Mouse (Mus musculus): Measurements from ENCODE around the gene Dhrs13. TPM values are rescaled to one million over a fixed set of nuclear protein-coding genes. Genes with fewer than 3 reads are reported as not detected.

Gene Dhrs13
- total RNA-seq, 1 experiment: 20.2 TPM

DNA sequence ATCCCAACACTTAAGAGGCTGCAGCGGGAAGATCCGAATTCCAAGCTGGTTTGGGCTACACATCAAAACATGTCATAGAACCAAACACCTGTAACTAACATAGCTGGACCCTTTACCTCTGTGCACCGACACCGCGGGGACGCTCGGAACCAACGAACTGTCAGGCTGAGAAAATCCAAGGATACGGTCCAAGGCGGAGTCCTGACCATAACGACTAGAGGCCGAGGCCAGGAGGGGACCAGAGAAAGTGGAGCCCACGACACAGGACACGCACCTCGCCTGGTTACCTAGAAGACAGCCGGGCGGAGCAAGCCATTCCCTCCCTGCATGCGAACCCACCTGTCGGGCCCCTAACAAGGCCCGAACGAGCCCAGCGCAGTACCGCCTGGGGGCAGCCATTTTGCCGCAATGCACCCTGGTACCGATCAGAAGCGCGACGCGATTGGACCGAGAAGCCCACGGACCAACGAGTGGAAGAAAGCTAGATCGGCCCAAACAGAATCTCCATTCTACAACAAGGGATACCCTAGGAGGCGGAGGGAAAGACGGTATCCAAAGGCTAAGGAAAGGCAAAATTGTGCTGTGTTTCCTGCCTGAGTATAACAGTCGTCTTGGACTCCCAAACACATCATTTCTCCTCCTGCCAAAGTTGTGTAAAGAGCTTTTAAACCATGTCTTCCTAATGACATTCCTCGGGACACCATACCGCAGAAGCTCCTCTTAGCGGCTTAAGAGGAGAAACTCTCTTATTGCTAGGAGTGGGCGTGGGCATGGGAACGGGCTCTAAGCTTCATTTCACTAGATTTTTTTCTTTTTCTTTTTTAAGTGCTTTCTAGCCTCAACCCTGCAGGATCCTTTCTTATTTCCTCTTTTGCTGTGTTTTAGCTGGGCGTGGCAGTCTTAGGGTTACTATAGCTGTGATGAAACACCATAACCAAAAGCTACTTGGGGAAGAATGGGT lies 48.2 kb downstream of the Dhrs13 start, which contains the start of gene Eral1:
Gene Eral1, minus strand, starts transcription at position 423 of the 961 bp plus-strand sequence.
- Histone ChIP-seq H3K36me3 (ENCODE audit: control insufficient read depth, insufficient read depth, low read length, poor library complexity, severe bottlenecking) (peaks cover 2% of the 10 kb centered on the region; the same call in 1 of the 2 replicates), H3K4me3 (ENCODE audit: insufficient read depth in 1 of 2, low read depth in 1 of 2, low read length in 2 of 2, poor library complexity in 1 of 2, severe bottlenecking in 1 of 2) (peak within 1 kb of the TSS; percentile 93 to 98), H3K4me1 (ENCODE audit: control insufficient read depth in 2 of 2, insufficient read depth in 2 of 2, low read length in 2 of 2, poor library complexity in 1 of 2) (peaks cover 0 to 3% of the 10 kb centered on the region in 2 experiments; a peak in 1 of 4 replicates), H3K27ac (ENCODE audit: insufficient read depth, low read depth, low read length, poor library complexity, severe bottlenecking) (peak within 1 kb of the TSS; percentile 43; the same call in 1 of the 2 replicates), H3K9me3 (ENCODE audit: control insufficient read depth, insufficient read depth, low read depth, low read length) (no peaks in the 10 kb centered on the region), H3K9ac (ENCODE audit: insufficient read depth, low read depth, low read length, poor library complexity, severe bottlenecking) (peak within 1 kb of the TSS; percentile 98)
- in situ Hi-C loops (cut with MboI; ENCODE audit: low sequenced_read_pairs in 2 of 2, unreplicated experiment in 2 of 2): no loop called here
- peak; percentile 76 for TF ChIP-seq HCFC1 (IDR thresholded peaks at IDR 0.05; ENCODE audit: borderline replicate concordance, insufficient read depth, low read length)
- no peak for TF ChIP-seq MAFK (IDR thresholded peaks at IDR 0.05; ENCODE audit: insufficient read depth, low read depth, low read length)
- DNase-seq (ENCODE audit: low read depth, low spot score): peak; percentile 79

DNA sequence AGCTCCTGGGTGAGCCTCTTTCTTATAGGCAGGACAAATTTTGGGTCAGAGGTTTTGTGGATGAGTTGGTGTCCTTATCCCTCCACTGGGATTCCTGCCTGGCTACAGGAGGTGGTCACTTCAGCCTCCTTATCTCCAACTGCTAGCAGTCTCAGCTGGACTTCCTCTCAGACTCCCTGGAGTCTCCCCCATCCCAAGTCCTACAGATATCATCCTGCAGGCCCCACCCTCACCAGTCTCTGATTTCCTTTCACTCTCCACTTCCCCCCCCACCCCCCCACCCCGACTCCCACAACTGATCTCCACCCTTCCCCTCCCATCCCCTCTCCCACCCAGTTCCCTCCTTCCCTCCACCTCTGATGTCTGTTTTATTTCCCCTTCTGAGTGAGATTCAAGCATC lies 51.5 kb downstream of the Dhrs13 start:
- Histone ChIP-seq H3K9ac (ENCODE audit: insufficient read depth, low read depth, low read length, poor library complexity, severe bottlenecking) (no peak overlapping the region), H3K4me1 (ENCODE audit: control insufficient read depth in 2 of 2, insufficient read depth in 2 of 2, low read length in 2 of 2, poor library complexity in 1 of 2) (peaks cover 0 to 3% of the 10 kb centered on the region in 2 experiments; a peak in 1 of 4 replicates), H3K9me3 (ENCODE audit: control insufficient read depth, insufficient read depth, low read depth, low read length) (no peaks in the 10 kb centered on the region), H3K27ac (ENCODE audit: insufficient read depth, low read depth, low read length, poor library complexity, severe bottlenecking) (no peak overlapping the region), H3K36me3 (ENCODE audit: control insufficient read depth, insufficient read depth, low read length, poor library complexity, severe bottlenecking) (no peaks in the 10 kb centered on the region), H3K4me3 (ENCODE audit: insufficient read depth in 1 of 2, low read depth in 1 of 2, low read length in 2 of 2, poor library complexity in 1 of 2, severe bottlenecking in 1 of 2) (no peak overlapping the region)
- in situ Hi-C loops (cut with MboI; ENCODE audit: low sequenced_read_pairs in 2 of 2, unreplicated experiment in 2 of 2): no loop called here
- TF ChIP-seq ZNF384 (IDR thresholded peaks at IDR 0.05; ENCODE audit: low read depth, low read length): no peak
- DNase-seq (ENCODE audit: low read depth, low spot score): no peak

DNA sequence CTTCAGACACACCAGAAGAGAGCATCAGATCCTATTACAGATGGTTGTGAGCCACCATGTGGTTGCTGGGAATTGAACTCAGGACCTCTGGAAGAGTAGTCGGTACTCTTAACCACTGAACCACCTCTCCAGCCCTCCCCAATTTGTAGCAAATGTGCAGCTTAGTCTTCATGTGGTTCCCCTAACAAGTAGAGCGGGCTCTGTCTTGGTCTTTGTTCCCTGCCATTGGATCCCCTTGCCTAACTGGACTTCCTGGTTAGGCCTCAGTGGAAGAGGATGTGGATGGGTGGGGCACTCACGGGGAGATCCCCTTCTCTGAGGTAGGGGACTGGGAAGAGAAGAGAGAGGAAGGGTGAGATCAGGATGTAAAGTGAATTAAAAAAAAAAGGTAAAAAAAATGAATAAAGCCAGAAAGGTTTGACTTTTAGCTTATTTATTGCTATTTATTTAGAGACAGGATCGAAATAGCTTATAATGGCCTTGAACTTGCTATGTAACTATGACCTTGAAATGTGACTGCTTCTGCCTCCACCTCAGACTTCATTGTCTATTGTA lies 54.9 kb downstream of the Dhrs13 start:
- no peak for DNase-seq (ENCODE audit: low read depth, low spot score)
- H3K27ac ChIP-seq (ENCODE audit: insufficient read depth, low read depth, low read length, poor library complexity, severe bottlenecking): no peak overlapping the region
- no peaks in the 10 kb centered on the region for H3K36me3 ChIP-seq (ENCODE audit: control insufficient read depth, insufficient read depth, low read length, poor library complexity, severe bottlenecking)
- peaks cover 0 to 3% of the 10 kb centered on the region in 2 experiments; a peak in 1 of 4 replicates for H3K4me1 ChIP-seq (ENCODE audit: control insufficient read depth in 2 of 2, insufficient read depth in 2 of 2, low read length in 2 of 2, poor library complexity in 1 of 2)
- no peaks in the 10 kb centered on the region for H3K9me3 ChIP-seq (ENCODE audit: control insufficient read depth, insufficient read depth, low read depth, low read length)
- no peak overlapping the region for H3K9ac ChIP-seq (ENCODE audit: insufficient read depth, low read depth, low read length, poor library complexity, severe bottlenecking)
- no peak overlapping the region for H3K4me3 ChIP-seq (ENCODE audit: insufficient read depth in 1 of 2, low read depth in 1 of 2, low read length in 2 of 2, poor library complexity in 1 of 2, severe bottlenecking in 1 of 2)
- TF ChIP-seq CHD2 (IDR thresholded peaks at IDR 0.05; ENCODE audit: low read depth, low read length): no peak
- TF ChIP-seq HCFC1 (IDR thresholded peaks at IDR 0.05; ENCODE audit: borderline replicate concordance, insufficient read depth, low read length): no peak
- TF ChIP-seq ZNF384 (IDR thresholded peaks at IDR 0.05; ENCODE audit: low read depth, low read length): no peak
- no peak for TF ChIP-seq ZC3H11A (IDR thresholded peaks at IDR 0.05; ENCODE audit: borderline replicate concordance, low read depth, low read length)
- in situ Hi-C loops (cut with MboI; ENCODE audit: low sequenced_read_pairs in 2 of 2, unreplicated experiment in 2 of 2): no loop called here

Other genes with a start within 250 kb of the Dhrs13 start
- gene Gm10277, start 244.5 kb upstream of the Dhrs13 start, total RNA-seq (2012; rRNA removed): 0.18 and 0.32 TPM in 2 replicates
- gene Pipox, start 138.2 kb upstream of the Dhrs13 start, total RNA-seq (2012; rRNA removed): 27.3 and 33.3 TPM in 2 replicates
- gene Sez6, start 101.5 kb upstream of the Dhrs13 start, total RNA-seq (2012; rRNA removed): 0.45 and 0.63 TPM in 2 replicates
- 38.4 and 42.0 TPM in 2 replicates for gene Phf12, start 49.5 kb upstream of the Dhrs13 start, total RNA-seq (2012; rRNA removed)
- gene Flot2, start 5.7 kb downstream of the Dhrs13 start, total RNA-seq (2012; rRNA removed): 26.7 and 31.9 TPM in 2 replicates
- gene Eral1, start 48.1 kb downstream of the Dhrs13 start, total RNA-seq (2012; rRNA removed): 29.6 and 33.5 TPM in 2 replicates
- gene Fam222b, start 62.4 kb downstream of the Dhrs13 start, total RNA-seq (2012; rRNA removed): 8.9 and 11.7 TPM in 2 replicates
- 74.4 and 78.2 TPM in 2 replicates for gene Traf4, start 133.3 kb downstream of the Dhrs13 start, total RNA-seq (2012; rRNA removed)
- gene Nek8, start 144.4 kb downstream of the Dhrs13 start, total RNA-seq (2012; rRNA removed): 15.3 and 25.4 TPM in 2 replicates
- gene Tlcd1, start 144.4 kb downstream of the Dhrs13 start, total RNA-seq (2012; rRNA removed): 75.6 and 78.6 TPM in 2 replicates
- gene Rpl23a, start 151.3 kb downstream of the Dhrs13 start, total RNA-seq (2012; rRNA removed): 2,611 and 2,664 TPM in 2 replicates
- 33.8 and 36.1 TPM in 2 replicates for gene Rab34, start 156.2 kb downstream of the Dhrs13 start, total RNA-seq (2012; rRNA removed)
- gene Proca1, start 161.1 kb downstream of the Dhrs13 start, total RNA-seq (2012; rRNA removed): 0.80 and 1.1 TPM in 2 replicates
- 81.3 and 123 TPM in 2 replicates for gene Sdf2, start 213.5 kb downstream of the Dhrs13 start, total RNA-seq (2012; rRNA removed)
- gene Supt6, start 213.7 kb downstream of the Dhrs13 start, total RNA-seq (2012; rRNA removed): 60.6 and 63.0 TPM in 2 replicates
- gene 2610507B11Rik, start 229.5 kb downstream of the Dhrs13 start, total RNA-seq (2012; rRNA removed): 210 and 285 TPM in 2 replicates